9 mouse cellular contexts compared by ENCODE assay signal in the genomic region with DNA sequence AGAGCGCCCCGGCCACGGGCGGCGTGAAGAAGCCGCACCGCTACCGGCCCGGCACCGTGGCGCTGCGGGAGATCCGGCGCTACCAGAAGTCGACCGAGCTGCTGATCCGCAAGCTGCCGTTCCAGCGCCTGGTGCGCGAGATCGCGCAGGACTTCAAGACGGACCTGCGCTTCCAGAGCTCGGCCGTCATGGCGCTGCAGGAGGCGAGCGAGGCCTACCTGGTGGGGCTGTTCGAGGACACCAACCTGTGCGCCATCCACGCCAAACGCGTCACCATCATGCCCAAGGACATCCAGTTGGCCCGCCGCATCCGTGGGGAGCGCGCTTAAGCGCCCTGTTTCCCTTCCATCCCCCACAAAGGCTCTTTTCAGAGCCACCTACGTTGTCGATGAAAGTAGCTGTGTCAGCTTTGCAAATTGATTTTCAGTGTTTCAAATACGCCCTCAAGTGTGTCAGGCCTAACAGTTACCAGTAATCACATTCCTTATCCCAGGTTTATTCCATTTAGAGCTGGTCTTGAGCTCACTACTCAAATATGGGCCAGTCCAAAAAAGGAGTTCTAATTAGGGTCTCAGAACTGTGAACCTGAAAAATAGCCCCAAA. TPM values are rescaled to one million over a fixed set of nuclear protein-coding genes. Genes with fewer than 3 reads are reported as not detected.
DNase-seq lines count a peak whose midpoint lies in the region; ATAC-seq and TF ChIP-seq lines count a peak whose summit lies in the region.
"Not testable (repeated sequence)": the region's sequence is repeated elsewhere in the genome, so short reads cannot be mapped to it uniquely, and the experiment has no call there.
"Had no signal": no experiment of that assay in that cellular context is flagged by ENCODE, and none has a peak within 500 bp of the region (broad histone marks: within the 10 kb centered on the region; RNA-seq: fewer than 3 reads in every experiment).

No protein-coding gene starts in this region.

- not testable (repeated sequence) for H3K27me3 ChIP-seq in embryonic facial prominence, embryonic 10.5 days (replicated peaks; ENCODE audit: low read depth, poor library complexity, severe bottlenecking); hindbrain, postnatal 0 days (ENCODE audit: insufficient read depth, low read length); limb, embryonic 11.5 days (ENCODE audit: control insufficient read depth, insufficient read depth, low read length); neural tube, embryonic 13.5 days

- peak overlapping the region; percentile 68 for H3K4me3 ChIP-seq in embryonic facial prominence, embryonic 10.5 days
- H3K4me3 ChIP-seq in gastrocnemius, adult 2 months: peak overlapping the region; percentile 75
- H3K4me3 ChIP-seq in hindbrain, postnatal 0 days (ENCODE audit: low read length): peak overlapping the region; percentile 45
- peak overlapping the region; percentile 57 for H3K4me3 ChIP-seq in limb, embryonic 11.5 days (ENCODE audit: low read depth, low read length)
- peak overlapping the region; percentile 44 for H3K4me3 ChIP-seq in macrophage (ENCODE audit: inconsistent target)
- peak overlapping the region; percentile 58 for H3K4me3 ChIP-seq in neural tube, embryonic 13.5 days

- not testable (repeated sequence) for H3K9me3 ChIP-seq in embryonic facial prominence, embryonic 10.5 days; hindbrain, postnatal 0 days (ENCODE audit: low read length); limb, embryonic 11.5 days (ENCODE audit: control insufficient read depth, low read length); neural tube, embryonic 13.5 days

- intact Hi-C loops in gastrocnemius, adult 2 months (cut with DNase I): loop anchor here (10.0 kb wide), 1 partner anchor 236 kb away; no protein-coding TSS in a partner anchor

- H3K4me2 ChIP-seq in hindbrain, postnatal 0 days (ENCODE audit: low read depth, low read length): peak overlapping the region; percentile 70
- H3K4me2 ChIP-seq in limb, embryonic 11.5 days (ENCODE audit: low read depth, severe bottlenecking): peak overlapping the region; percentile 63
- peak overlapping the region; percentile 89 for H3K4me2 ChIP-seq in neural tube, embryonic 13.5 days

- not testable (repeated sequence) for H3K79me2 ChIP-seq in macrophage (ENCODE audit: inconsistent target)

- TF ChIP-seq CTCF in gastrocnemius, adult 2 months (IDR thresholded peaks at IDR 0.05); hindbrain, postnatal 0 days (IDR thresholded peaks at IDR 0.05; ENCODE audit: low read depth): not testable (repeated sequence)

- peak overlapping the region; percentile 95 for H3K27ac ChIP-seq in embryonic facial prominence, embryonic 10.5 days (replicated peaks)
- peak overlapping the region; percentile 95 for H3K27ac ChIP-seq in gastrocnemius, adult 2 months
- H3K27ac ChIP-seq in hindbrain, postnatal 0 days: peak overlapping the region; percentile 89
- peak overlapping the region; percentile 96 for H3K27ac ChIP-seq in limb, embryonic 11.5 days (replicated peaks; ENCODE audit: low read depth, low read length)
- H3K27ac ChIP-seq in macrophage: peak overlapping the region; percentile 92
- H3K27ac ChIP-seq in neural tube, embryonic 13.5 days (replicated peaks): peak overlapping the region; percentile 96

- peaks cover 31% of the 10 kb centered on the region for H3K4me1 ChIP-seq in embryonic facial prominence, embryonic 10.5 days
- H3K4me1 ChIP-seq in hindbrain, postnatal 0 days (ENCODE audit: insufficient read depth, low read length): peaks cover 10% of the 10 kb centered on the region
- peaks cover 11% of the 10 kb centered on the region for H3K4me1 ChIP-seq in limb, embryonic 11.5 days (ENCODE audit: control insufficient read depth, insufficient read depth, low read length)
- H3K4me1 ChIP-seq in neural tube, embryonic 13.5 days (replicated peaks): peaks cover 18% of the 10 kb centered on the region

- H3K36me3 ChIP-seq in embryonic facial prominence, embryonic 10.5 days (replicated peaks); hindbrain, postnatal 0 days (ENCODE audit: insufficient read depth, low read length); limb, embryonic 11.5 days (ENCODE audit: control insufficient read depth, insufficient read depth, low read length); macrophage (ENCODE audit: inconsistent target); neural tube, embryonic 13.5 days: not testable (repeated sequence)

- WGBS in embryonic facial prominence, embryonic 10.5 days: under 1% methylated on average over 11 of the region's 44 CpGs
- WGBS in hindbrain, postnatal 0 days: 0% methylated on average over 9 of the region's 44 CpGs
- WGBS in limb, embryonic 11.5 days: 2% methylated on average over 9 of the region's 44 CpGs
- WGBS in macrophage (ENCODE audit: missing documents): 0% methylated on average over 7 of the region's 44 CpGs
- 0% methylated on average over 18 of the region's 44 CpGs for WGBS in neural tube, embryonic 13.5 days

- peak overlapping the region; percentile 58 for H3K9ac ChIP-seq in hindbrain, postnatal 0 days (replicated peaks; ENCODE audit: low read length)
- H3K9ac ChIP-seq in limb, embryonic 11.5 days (ENCODE audit: low read length): peak overlapping the region; percentile 81
- H3K9ac ChIP-seq in neural tube, embryonic 13.5 days: peak overlapping the region; percentile 71

- peak; percentile 34 for ATAC-seq in hindbrain, postnatal 0 days
- peak; percentile 45 for ATAC-seq in limb, embryonic 11.5 days (ENCODE audit: insufficient number of reproducible peaks, low FRiP score, low TSS enrichment, low read depth)
- peak; percentile 44 for ATAC-seq in neural tube, embryonic 13.5 days (ENCODE audit: low read depth)

- peak; percentile 46 for DNase-seq in T-cell, adult 2 months (ENCODE audit: low spot score)
- DNase-seq in embryonic facial prominence, embryonic 10.5 days (ENCODE audit: low spot score): peak; percentile 53
- DNase-seq in gastrocnemius, adult 2 months; hindbrain, postnatal 0 days (ENCODE audit: low spot score): not testable (repeated sequence)
- peak; percentile 66 for DNase-seq in limb, embryonic 11.5 days (ENCODE audit: low spot score)
- peak; percentile 56 for DNase-seq in thymus, postnatal 25 days

RNA-seq across cellular contexts. Expression of gene Hist2h3b, which starts 0.4 kb away (rescaled TPM):
- polyA plus RNA-seq in embryonic facial prominence, embryonic 10.5 days (2016; fragmentation: Nextera tagmentation; extraction: Ambion mirVana): 44.4 and 48.2 TPM in 2 replicates
- 10 to 100 TPM in 1 of 2 experiments, 1 to 10 TPM in 1; 7.7 to 11.5 TPM for total RNA-seq in gastrocnemius, adult 2 months (2021)
- 1,585 and 2,263 TPM in 2 replicates for total RNA-seq in hindbrain, postnatal 0 days (2014; rRNA removed)
- 15.7 and 22.9 TPM in 2 replicates for polyA plus RNA-seq in hindbrain, postnatal 0 days (2015; fragmentation: Nextera tagmentation; extraction: Ambion mirVana)
- 73.6 and 75.8 TPM in 2 replicates for polyA plus RNA-seq in limb, embryonic 11.5 days (2014; fragmentation: Nextera tagmentation; extraction: Ambion mirVana)
- total RNA-seq in macrophage (2018; cell fraction: chromatin; rRNA removed): 10 to 100 TPM in 13 of 26 experiments, 1 to 10 TPM in 10, not detected in 3; 1.8 to 70.3 (median 11.4) TPM
- 100 to 1,000 TPM in 2 of 26 experiments, 10 to 100 TPM in 23, 1 to 10 TPM in 1; 3.3 to 121 (median 38.4) TPM for total RNA-seq in macrophage (2018; cell fraction: cytosol; rRNA removed)
- total RNA-seq in macrophage (2018; cell fraction: nucleus; rRNA removed): 10 to 100 TPM in 16 of 26 experiments, 1 to 10 TPM in 10; 2.0 to 65.6 (median 12.7) TPM
- not detected in 3 replicates for polyA plus RNA-seq in macrophage (2018)
- 13.1 and 17.8 TPM in 2 replicates for polyA plus RNA-seq in neural tube, embryonic 13.5 days (2015; fragmentation: Nextera tagmentation; extraction: Ambion mirVana)

RNA-seq across cellular contexts. Expression of gene Hist2h2bb, which starts 0.7 kb away (rescaled TPM):
- 5.8 and 11.3 TPM in 2 replicates for polyA plus RNA-seq in embryonic facial prominence, embryonic 10.5 days (2016; fragmentation: Nextera tagmentation; extraction: Ambion mirVana)
- total RNA-seq in gastrocnemius, adult 2 months (2021): 10 to 100 TPM; 18.6 to 24.8 TPM
- 234 and 397 TPM in 2 replicates for total RNA-seq in hindbrain, postnatal 0 days (2014; rRNA removed)
- 1.4 and 2.4 TPM in 2 replicates for polyA plus RNA-seq in hindbrain, postnatal 0 days (2015; fragmentation: Nextera tagmentation; extraction: Ambion mirVana)
- polyA plus RNA-seq in limb, embryonic 11.5 days (2014; fragmentation: Nextera tagmentation; extraction: Ambion mirVana): 22.3 and 24.0 TPM in 2 replicates
- 10 to 100 TPM in 12 of 26 experiments, 1 to 10 TPM in 4, not detected in 10; 4.5 to 55.2 (median 15.6) TPM for total RNA-seq in macrophage (2018; cell fraction: chromatin; rRNA removed)
- 10 to 100 TPM in 25 of 26 experiments, 1 to 10 TPM in 1; 4.5 to 64.0 (median 22.6) TPM for total RNA-seq in macrophage (2018; cell fraction: cytosol; rRNA removed)
- 10 to 100 TPM in 12 of 26 experiments, 1 to 10 TPM in 11, not detected in 3; 3.3 to 98.4 (median 11.5) TPM for total RNA-seq in macrophage (2018; cell fraction: nucleus; rRNA removed)
- polyA plus RNA-seq in macrophage (2018): not detected in 3 replicates
- polyA plus RNA-seq in neural tube, embryonic 13.5 days (2015; fragmentation: Nextera tagmentation; extraction: Ambion mirVana): 2.1 and 2.7 TPM in 2 replicates

RNA-seq across cellular contexts. Expression of gene Hist2h4, which starts 5.8 kb away (rescaled TPM):
- polyA plus RNA-seq in embryonic facial prominence, embryonic 10.5 days (2016; fragmentation: Nextera tagmentation; extraction: Ambion mirVana): 12.8 TPM in 2 replicates
- total RNA-seq in gastrocnemius, adult 2 months (2021): 1 to 10 TPM; 5.7 to 6.6 TPM
- total RNA-seq in hindbrain, postnatal 0 days (2014; rRNA removed): 127 and 159 TPM in 2 replicates
- 10.2 and 10.6 TPM in 2 replicates for polyA plus RNA-seq in hindbrain, postnatal 0 days (2015; fragmentation: Nextera tagmentation; extraction: Ambion mirVana)
- polyA plus RNA-seq in limb, embryonic 11.5 days (2014; fragmentation: Nextera tagmentation; extraction: Ambion mirVana): 5.4 and 5.7 TPM in 2 replicates
- 10 to 100 TPM in 7 of 26 experiments, 1 to 10 TPM in 19; 1.6 to 32.3 (median 3.5) TPM for total RNA-seq in macrophage (2018; cell fraction: chromatin; rRNA removed)
- 10 to 100 TPM in 8 of 26 experiments, 1 to 10 TPM in 18; 2.0 to 18.5 (median 6.1) TPM for total RNA-seq in macrophage (2018; cell fraction: cytosol; rRNA removed)
- total RNA-seq in macrophage (2018; cell fraction: nucleus; rRNA removed): 10 to 100 TPM in 10 of 26 experiments, 1 to 10 TPM in 16; 2.0 to 52.7 (median 8.6) TPM
- 0.30 to 0.62 TPM in 2 of 3 replicates, not detected in the other for polyA plus RNA-seq in macrophage (2018)
- polyA plus RNA-seq in neural tube, embryonic 13.5 days (2015; fragmentation: Nextera tagmentation; extraction: Ambion mirVana): 3.3 and 3.5 TPM in 2 replicates

RNA-seq across cellular contexts. Expression of gene Hist2h3c1, which starts 22.4 kb away (rescaled TPM):
- polyA plus RNA-seq in embryonic facial prominence, embryonic 10.5 days (2016; fragmentation: Nextera tagmentation; extraction: Ambion mirVana): 0.52 and 0.81 TPM in 2 replicates
- not detected for total RNA-seq in gastrocnemius, adult 2 months (2021)
- not detected in 2 replicates for total RNA-seq in hindbrain, postnatal 0 days (2014; rRNA removed)
- 0.16 TPM in 1 of 2 replicates, not detected in the other for polyA plus RNA-seq in hindbrain, postnatal 0 days (2015; fragmentation: Nextera tagmentation; extraction: Ambion mirVana)
- 0.28 TPM in 1 of 2 replicates, not detected in the other for polyA plus RNA-seq in limb, embryonic 11.5 days (2014; fragmentation: Nextera tagmentation; extraction: Ambion mirVana)
- not detected for total RNA-seq in macrophage (2018; cell fraction: chromatin; rRNA removed)
- 10 to 100 TPM in 4 of 26 experiments, 1 to 10 TPM in 20, under 1 TPM in 2; 0.26 to 13.9 (median 5.0) TPM for total RNA-seq in macrophage (2018; cell fraction: cytosol; rRNA removed)
- total RNA-seq in macrophage (2018; cell fraction: nucleus; rRNA removed): 1 to 10 TPM in 4 of 26 experiments, under 1 TPM in 2, not detected in 20; 0.60 to 8.0 (median 2.2) TPM
- 1.7 to 8.5 TPM (median 4.8 TPM) in 3 replicates for polyA plus RNA-seq in macrophage (2018)
- 0.38 and 0.96 TPM in 2 replicates for polyA plus RNA-seq in neural tube, embryonic 13.5 days (2015; fragmentation: Nextera tagmentation; extraction: Ambion mirVana)
- total RNA-seq: left cerebral cortex, postnatal 36 days had no signal

RNA-seq across cellular contexts. Expression of gene Hist2h2aa1, which starts 23.6 kb away (rescaled TPM):
- polyA plus RNA-seq in embryonic facial prominence, embryonic 10.5 days (2016; fragmentation: Nextera tagmentation; extraction: Ambion mirVana): 4.8 and 8.6 TPM in 2 replicates
- 1 to 10 TPM in 1 of 2 experiments, not detected in 1; 2.7 TPM for total RNA-seq in gastrocnemius, adult 2 months (2021)
- total RNA-seq in hindbrain, postnatal 0 days (2014; rRNA removed): 1,894 and 2,680 TPM in 2 replicates
- 24.4 and 25.0 TPM in 2 replicates for polyA plus RNA-seq in hindbrain, postnatal 0 days (2015; fragmentation: Nextera tagmentation; extraction: Ambion mirVana)
- polyA plus RNA-seq in limb, embryonic 11.5 days (2014; fragmentation: Nextera tagmentation; extraction: Ambion mirVana): 14.6 and 15.5 TPM in 2 replicates
- 10 to 100 TPM in 9 of 26 experiments, 1 to 10 TPM in 12, not detected in 5; 2.2 to 49.3 (median 9.8) TPM for total RNA-seq in macrophage (2018; cell fraction: chromatin; rRNA removed)
- 100 to 1,000 TPM in 4 of 26 experiments, 10 to 100 TPM in 22; 24.8 to 148 (median 55.9) TPM for total RNA-seq in macrophage (2018; cell fraction: cytosol; rRNA removed)
- 10 to 100 TPM in 20 of 26 experiments, 1 to 10 TPM in 5, not detected in 1; 2.6 to 72.1 (median 24.1) TPM for total RNA-seq in macrophage (2018; cell fraction: nucleus; rRNA removed)
- 24.8 to 42.2 TPM (median 31.8 TPM) in 3 replicates for polyA plus RNA-seq in macrophage (2018)
- polyA plus RNA-seq in neural tube, embryonic 13.5 days (2015; fragmentation: Nextera tagmentation; extraction: Ambion mirVana): 12.3 and 21.1 TPM in 2 replicates
